Mouse (Mus musculus): Measurements from ENCODE around the gene Clasp2. TPM values are rescaled to one million over a fixed set of nuclear protein-coding genes. Genes with fewer than 3 reads are reported as not detected.
"Not testable (repeated sequence)": the region's sequence is repeated elsewhere in the genome, so short reads cannot be mapped to it uniquely, and the experiment has no call there.

Gene Clasp2
- polyA plus RNA-seq, 1 experiment: 50.5 TPM

- no peak overlapping the region for H3K4me3 ChIP-seq (ENCODE audit: insufficient read depth, low read length)
- H3K27ac ChIP-seq (ENCODE audit: insufficient read depth, low read depth, low read length): no peak overlapping the region
- H3K4me1 ChIP-seq (ENCODE audit: control insufficient read depth, insufficient read depth, low read length): peaks cover 4% of the 10 kb centered on the region
- TF ChIP-seq POLR2A (IDR thresholded peaks at IDR 0.05; ENCODE audit: borderline replicate concordance, low read depth, low read length) (no peak), CTCF (IDR thresholded peaks at IDR 0.05; ENCODE audit: low read depth, low read length) (no peak)
Observed at GRCm38 (mm10) chr9:113857281-113857928, 116.1 kb downstream of the Clasp2 start.

DNA sequence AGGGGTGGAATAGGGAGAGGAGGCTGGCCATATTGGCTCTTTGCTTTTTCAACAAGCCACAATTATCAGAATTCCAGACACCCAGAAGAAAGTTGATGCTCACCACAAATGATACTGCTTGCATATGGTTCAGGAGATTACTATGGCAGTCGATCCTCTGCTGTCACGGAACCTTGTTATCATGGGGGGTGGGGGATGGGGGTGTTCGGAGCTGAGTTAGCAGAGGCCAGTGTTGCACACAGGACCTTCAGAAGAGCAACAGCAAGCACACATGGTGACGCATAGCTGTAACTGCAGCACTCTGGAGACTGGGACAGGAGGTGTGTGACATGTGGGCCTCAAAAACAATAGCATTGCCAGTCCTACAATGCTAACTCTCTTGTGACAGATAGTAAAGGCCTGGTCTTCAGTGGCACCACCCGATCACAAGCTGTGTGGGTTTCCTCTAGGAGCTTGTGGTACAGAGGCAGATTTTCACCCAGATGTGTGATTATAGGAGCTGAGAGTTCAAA lies 116.7 kb downstream of the Clasp2 start:
- Histone ChIP-seq H3K27ac (ENCODE audit: insufficient read depth, low read depth, low read length) (no peak overlapping the region), H3K4me3 (ENCODE audit: insufficient read depth, low read length) (no peak overlapping the region), H3K4me1 (ENCODE audit: control insufficient read depth, insufficient read depth, low read length) (peaks cover 4% of the 10 kb centered on the region)
- TF ChIP-seq POLR2A (IDR thresholded peaks at IDR 0.05; ENCODE audit: borderline replicate concordance, low read depth, low read length): no peak
- no peak for TF ChIP-seq CTCF (IDR thresholded peaks at IDR 0.05; ENCODE audit: low read depth, low read length)

DNA sequence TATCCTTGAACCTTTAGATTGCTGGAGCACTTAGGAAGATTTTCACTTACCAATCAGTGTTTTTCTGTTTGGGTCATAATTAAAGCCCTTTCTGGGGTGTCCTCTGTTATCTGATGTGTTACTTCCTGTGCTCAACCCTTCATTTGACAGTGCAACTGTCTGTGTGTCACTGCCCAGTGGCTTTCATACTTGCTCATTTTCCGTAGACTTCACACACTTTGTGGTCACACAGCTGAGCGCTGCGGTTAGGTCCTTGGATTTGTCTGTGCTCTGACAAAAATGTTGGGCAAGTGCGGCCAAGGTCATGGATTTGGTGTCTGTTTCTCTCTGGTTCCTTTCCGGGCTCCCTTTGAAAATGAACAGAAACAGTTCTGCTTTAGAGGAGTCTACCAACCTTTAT lies 118.1 kb downstream of the Clasp2 start:
- Histone ChIP-seq H3K27ac (ENCODE audit: insufficient read depth, low read depth, low read length) (no peak overlapping the region), H3K4me1 (ENCODE audit: control insufficient read depth, insufficient read depth, low read length) (peaks cover 4% of the 10 kb centered on the region), H3K4me3 (ENCODE audit: insufficient read depth, low read length) (no peak overlapping the region)
- TF ChIP-seq CTCF (IDR thresholded peaks at IDR 0.05; ENCODE audit: low read depth, low read length): no peak
- no peak for TF ChIP-seq POLR2A (IDR thresholded peaks at IDR 0.05; ENCODE audit: borderline replicate concordance, low read depth, low read length)

GRCm38 (mm10) chr9:113863370-113863999 lies 122.2 kb downstream of the Clasp2 start:
- Histone ChIP-seq H3K27ac (ENCODE audit: insufficient read depth, low read depth, low read length) (no peak overlapping the region), H3K4me1 (ENCODE audit: control insufficient read depth, insufficient read depth, low read length) (no peaks in the 10 kb centered on the region), H3K4me3 (ENCODE audit: insufficient read depth, low read length) (no peak overlapping the region)
- no peak for TF ChIP-seq POLR2A (IDR thresholded peaks at IDR 0.05; ENCODE audit: borderline replicate concordance, low read depth, low read length)
- TF ChIP-seq CTCF (IDR thresholded peaks at IDR 0.05; ENCODE audit: low read depth, low read length): no peak

DNA sequence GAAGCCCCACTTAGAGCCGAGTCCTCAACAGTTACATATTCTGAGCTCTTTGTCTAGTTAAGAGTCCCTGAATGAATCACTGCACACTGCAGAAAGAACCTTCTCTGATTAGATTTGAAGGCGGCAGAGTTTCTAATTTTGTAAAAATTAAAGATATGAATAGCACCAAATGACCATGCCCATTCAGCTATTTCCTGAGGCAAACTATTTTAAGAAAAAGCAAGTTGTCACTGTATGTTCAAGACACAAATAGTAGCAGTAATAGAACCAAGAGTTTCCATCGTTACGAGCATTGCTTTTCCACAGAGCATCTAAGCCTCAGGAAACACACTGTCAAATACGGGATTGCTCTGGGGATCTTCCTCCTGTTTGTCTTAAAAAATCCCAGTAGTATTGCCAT lies 126.7 kb downstream of the Clasp2 start:
- Histone ChIP-seq H3K4me3 (ENCODE audit: insufficient read depth, low read length) (no peak overlapping the region), H3K4me1 (ENCODE audit: control insufficient read depth, insufficient read depth, low read length) (no peaks in the 10 kb centered on the region), H3K27ac (ENCODE audit: insufficient read depth, low read depth, low read length) (no peak overlapping the region)
- TF ChIP-seq CTCF (IDR thresholded peaks at IDR 0.05; ENCODE audit: low read depth, low read length): no peak
- TF ChIP-seq POLR2A (IDR thresholded peaks at IDR 0.05; ENCODE audit: borderline replicate concordance, low read depth, low read length): no peak

DNA sequence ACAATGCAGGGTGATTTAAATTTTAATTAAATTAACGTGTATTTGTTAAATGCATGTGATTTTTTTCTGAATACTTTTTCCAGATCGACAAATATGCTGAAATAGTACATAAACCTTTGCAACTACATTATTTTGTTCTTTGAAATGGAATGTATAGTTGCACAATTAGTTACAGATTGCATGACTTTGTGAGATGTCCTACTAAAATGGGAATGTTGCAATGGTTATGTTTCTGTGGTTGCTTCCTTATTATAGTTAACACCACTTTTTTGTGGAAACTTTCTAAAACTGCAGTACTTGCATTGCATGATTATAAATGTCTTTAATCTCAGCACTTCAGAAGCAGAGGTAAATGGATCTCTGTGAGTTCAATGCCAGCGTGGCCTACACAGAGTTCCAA lies 153.6 kb downstream of the Clasp2 start:
- TF ChIP-seq CTCF (IDR thresholded peaks at IDR 0.05; ENCODE audit: low read depth, low read length) (no peak), POLR2A (IDR thresholded peaks at IDR 0.05; ENCODE audit: borderline replicate concordance, low read depth, low read length) (no peak)
- Histone ChIP-seq H3K4me1 (ENCODE audit: control insufficient read depth, insufficient read depth, low read length) (peaks cover 13% of the 10 kb centered on the region), H3K27ac (ENCODE audit: insufficient read depth, low read depth, low read length) (0 out of 2 replicates have a peak overlapping the region, but pooled peaks have one; percentile 19), H3K4me3 (ENCODE audit: insufficient read depth, low read length) (no peak overlapping the region)

DNA sequence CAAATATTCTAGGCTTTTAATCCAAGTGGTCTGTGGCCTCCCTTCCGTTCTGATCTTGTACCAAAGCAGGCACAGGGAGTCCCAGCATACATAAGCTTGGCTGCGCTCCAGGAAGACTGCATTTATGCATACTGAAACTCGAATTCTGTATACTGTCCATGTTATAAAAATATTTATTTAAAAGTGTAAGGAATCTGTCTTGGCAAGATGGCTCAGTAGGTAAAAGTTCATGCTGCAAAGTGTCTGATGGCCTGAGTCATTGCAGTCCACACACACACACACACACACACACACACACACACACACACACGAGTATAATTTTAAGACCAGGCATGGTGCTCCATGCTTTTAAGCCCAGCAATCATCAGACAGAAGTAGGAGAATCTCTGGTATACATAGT lies 161.9 kb downstream of the Clasp2 start:
- TF ChIP-seq CTCF (IDR thresholded peaks at IDR 0.05; ENCODE audit: low read depth, low read length) (no peak), POLR2A (IDR thresholded peaks at IDR 0.05; ENCODE audit: borderline replicate concordance, low read depth, low read length) (no peak)
- Histone ChIP-seq H3K4me1 (ENCODE audit: control insufficient read depth, insufficient read depth, low read length) (no peaks in the 10 kb centered on the region), H3K27ac (ENCODE audit: insufficient read depth, low read depth, low read length) (no peak overlapping the region), H3K4me3 (ENCODE audit: insufficient read depth, low read length) (no peak overlapping the region)

DNA sequence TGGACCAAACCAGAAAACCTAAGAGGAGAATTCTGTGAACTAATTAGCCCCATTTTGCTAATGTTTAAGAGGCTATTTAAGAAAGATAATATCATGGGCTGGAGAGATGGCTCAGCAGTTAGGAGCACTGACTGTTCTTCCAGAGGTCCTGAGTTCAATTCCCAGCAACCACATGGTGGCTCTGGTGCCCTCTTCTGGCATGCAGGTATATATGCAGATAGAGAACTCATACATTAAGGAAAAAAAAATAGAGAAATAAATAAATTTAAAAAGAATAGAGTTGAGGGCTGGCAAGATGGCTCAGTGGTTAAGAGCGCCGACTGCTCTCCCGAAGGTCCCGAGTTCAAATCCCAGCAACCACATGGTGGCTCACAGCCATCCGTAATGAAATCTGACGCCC lies 163.0 kb downstream of the Clasp2 start:
- not testable (repeated sequence) for H3K4me3 ChIP-seq (ENCODE audit: insufficient read depth, low read length); H3K4me1 ChIP-seq (ENCODE audit: control insufficient read depth, insufficient read depth, low read length); H3K27ac ChIP-seq (ENCODE audit: insufficient read depth, low read depth, low read length)
- 0 out of 2 replicates have a peak, but pooled peaks have one; percentile 13 for TF ChIP-seq CTCF (IDR thresholded peaks at IDR 0.05; ENCODE audit: low read depth, low read length)

- no peak overlapping the region for H3K4me3 ChIP-seq (ENCODE audit: insufficient read depth, low read length)
- no peaks in the 10 kb centered on the region for H3K4me1 ChIP-seq (ENCODE audit: control insufficient read depth, insufficient read depth, low read length)
- H3K27ac ChIP-seq (ENCODE audit: insufficient read depth, low read depth, low read length): no peak overlapping the region
- TF ChIP-seq POLR2A (IDR thresholded peaks at IDR 0.05; ENCODE audit: borderline replicate concordance, low read depth, low read length) (no peak), CTCF (IDR thresholded peaks at IDR 0.05; ENCODE audit: low read depth, low read length) (no peak)
Observed at GRCm38 (mm10) chr9:113915789-113916188, 174.5 kb downstream of the Clasp2 start.

DNA sequence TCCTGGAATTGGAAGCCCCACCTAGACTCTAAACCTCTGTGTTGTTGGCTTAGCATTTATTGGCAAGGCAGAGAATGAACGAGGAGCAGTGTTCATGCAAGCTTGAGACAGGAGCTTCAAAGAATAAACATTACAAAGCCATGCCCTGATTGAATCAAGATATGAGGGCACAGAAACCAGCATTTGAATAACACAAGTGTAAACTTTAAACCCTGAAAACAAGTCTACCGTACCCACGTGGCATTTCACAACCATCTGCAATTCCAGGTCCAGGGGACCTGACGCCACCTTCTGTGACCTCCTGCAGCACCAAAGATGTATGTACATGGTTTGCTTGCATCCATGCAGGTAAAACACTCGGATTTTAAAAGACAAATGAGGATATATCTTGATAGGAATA lies 181.4 kb downstream of the Clasp2 start:
- no peak for TF ChIP-seq POLR2A (IDR thresholded peaks at IDR 0.05; ENCODE audit: borderline replicate concordance, low read depth, low read length)
- no peak for TF ChIP-seq CTCF (IDR thresholded peaks at IDR 0.05; ENCODE audit: low read depth, low read length)
- H3K4me1 ChIP-seq (ENCODE audit: control insufficient read depth, insufficient read depth, low read length): no peaks in the 10 kb centered on the region

More for the DNA sequence above, 181.4 kb downstream of the Clasp2 start:
- Histone ChIP-seq H3K27ac (ENCODE audit: insufficient read depth, low read depth, low read length) (no peak overlapping the region), H3K4me3 (ENCODE audit: insufficient read depth, low read length) (no peak overlapping the region)

Data from bone marrow macrophage, adult 2 months (primary cell).